Mouse (Mus musculus): Measurements from ENCODE around the gene Lsp1. TPM values are rescaled to one million over a fixed set of nuclear protein-coding genes. Genes with fewer than 3 reads are reported as not detected.

Lsp1 gene
- polyA plus RNA-seq, 1 experiment from 2014 or later, result 15.5 TPM

- ATAC-seq, result no peak
- no peak for DNase-seq (ENCODE audit: low read depth, low spot score)
- CTCF ChIA-PET, result interaction anchor here (1.2 to 2.6 kb wide), 5 partner anchors 16 to 43 kb away, joined by 3 to 9 read pairs (median 6); partner anchors contain the start of gene Tnnt3
- no peak for TF ChIP-seq CTCF (IDR thresholded peaks at IDR 0.05)
- in situ Hi-C loops (cut with MboI; ENCODE audit: low pct_unique_long_range_greater_than_20kb), result no loop called here
- POLR2A ChIA-PET, result interaction anchor here (1.2 kb wide), 1 partner anchor 25 kb away, joined by 5 read pairs; no protein-coding TSS in a partner anchor
- H3K27me3 ChIP-seq, result no peaks in the 10 kb centered on the region
Measured at GRCm38 (mm10) chr7:142480661-142481060, 20.1 kb downstream of the Lsp1 start.

- in situ Hi-C loops (cut with MboI; ENCODE audit: low pct_unique_long_range_greater_than_20kb), result no loop called here
- no peaks in the 10 kb centered on the region for H3K27me3 ChIP-seq
- ATAC-seq, result no peak
- no peak for TF ChIP-seq CTCF (IDR thresholded peaks at IDR 0.05)
- ChIA-PET POLR2A (interaction anchor here (1.2 kb wide), 1 partner anchor 26 kb away, joined by 5 read pairs; no protein-coding TSS in a partner anchor), CTCF (interaction anchor here (0.6 to 2.6 kb wide), 9 partner anchors 11 to 147 kb away, joined by 3 to 9 read pairs (median 3); partner anchors contain the start of gene Tnnt3)
- DNase-seq (ENCODE audit: low read depth, low spot score), result no peak
Measured at GRCm38 (mm10) chr7:142481186-142481567, 20.6 kb downstream of the Lsp1 start.

- peak; percentile 47 for DNase-seq (ENCODE audit: low read depth, low spot score)
- in situ Hi-C loops (cut with MboI; ENCODE audit: low pct_unique_long_range_greater_than_20kb), result no loop called here
- TF ChIP-seq CTCF (IDR thresholded peaks at IDR 0.05), result no peak
- peak; percentile 31 for ATAC-seq
- no peaks in the 10 kb centered on the region for H3K27me3 ChIP-seq
- ChIA-PET POLR2A (interaction anchor here (1.2 kb wide), 2 partner anchors 26 to 61 kb away, joined by 3 to 5 read pairs; no protein-coding TSS in a partner anchor), CTCF (interaction anchor here (0.6 to 2.6 kb wide), 10 partner anchors 12 to 147 kb away, joined by 3 to 9 read pairs (median 3); partner anchors contain the start of gene Tnnt3)
Measured at GRCm38 (mm10) chr7:142481568-142482255, 21.1 kb downstream of the Lsp1 start.

GRCm38 (mm10) chr7:142482256-142482609 lies 21.6 kb downstream of the Lsp1 start:
- ATAC-seq, result peak; percentile 14
- CTCF ChIA-PET, result interaction anchor here (1.2 to 2.6 kb wide), 5 partner anchors 12 to 148 kb away, joined by 4 to 9 read pairs (median 4); no protein-coding TSS in a partner anchor
- in situ Hi-C loops (cut with MboI; ENCODE audit: low pct_unique_long_range_greater_than_20kb), result no loop called here
- POLR2A ChIA-PET, result interaction anchor here (0.7 to 1.2 kb wide), 2 partner anchors 25 to 62 kb away, joined by 3 to 6 read pairs; no protein-coding TSS in a partner anchor
- H3K27me3 ChIP-seq, result no peaks in the 10 kb centered on the region
- no peak for TF ChIP-seq CTCF (IDR thresholded peaks at IDR 0.05)
- peak; percentile 46 for DNase-seq (ENCODE audit: low read depth, low spot score)

DNA sequence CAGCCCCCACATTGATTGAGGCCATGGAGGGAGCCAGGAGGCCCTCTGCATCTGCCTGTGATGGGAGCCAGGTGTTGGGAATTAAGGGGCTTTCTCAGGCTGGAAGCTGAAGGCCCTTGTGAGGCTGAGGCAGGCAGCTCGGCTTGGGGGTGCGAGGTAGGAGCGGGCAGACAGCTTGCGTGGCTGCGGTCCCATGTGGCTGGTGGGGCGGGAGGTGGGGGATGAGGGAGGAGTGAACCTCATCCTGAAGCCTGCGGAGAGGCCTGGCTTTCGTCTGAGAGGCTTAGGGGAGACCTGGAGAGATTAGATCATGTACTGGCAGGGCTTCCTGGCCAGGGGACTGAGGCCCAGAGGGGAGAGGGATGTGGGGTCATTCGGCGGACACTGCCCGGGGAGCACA lies 22.5 kb downstream of the Lsp1 start:
- ChIA-PET CTCF (interaction anchor here (0.6 to 2.6 kb wide), 6 partner anchors 11 to 149 kb away, joined by 3 to 9 read pairs (median 4); no protein-coding TSS in a partner anchor), POLR2A (interaction anchor here (0.7 kb wide), 1 partner anchor 26 kb away, joined by 6 read pairs; no protein-coding TSS in a partner anchor)
- in situ Hi-C loops (cut with MboI; ENCODE audit: low pct_unique_long_range_greater_than_20kb), result no loop called here
- TF ChIP-seq CTCF (IDR thresholded peaks at IDR 0.05), result no peak
- no peak for DNase-seq (ENCODE audit: low read depth, low spot score)
- ATAC-seq, result no peak
- H3K27me3 ChIP-seq, result no peaks in the 10 kb centered on the region

DNA sequence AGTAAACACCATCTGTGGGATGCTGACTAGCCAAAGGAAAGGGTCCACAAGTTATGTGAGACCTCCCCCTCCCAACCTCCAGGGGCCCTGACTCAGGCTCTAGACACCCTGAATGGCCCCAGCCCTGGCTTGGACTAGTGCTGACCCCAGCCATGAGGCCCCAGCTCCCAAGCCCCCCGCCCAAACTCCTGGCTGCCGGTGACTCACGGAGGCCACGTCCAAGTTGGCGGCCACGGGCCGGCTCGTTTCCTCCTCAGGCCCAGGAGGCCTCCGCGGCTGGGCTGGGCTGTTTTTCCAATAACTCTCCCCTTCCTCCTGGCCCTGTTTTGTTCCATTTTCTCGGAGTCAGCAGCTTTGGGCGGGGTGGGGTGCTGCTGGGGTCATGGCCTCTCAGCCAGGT lies 24.2 kb downstream of the Lsp1 start:
- ChIA-PET POLR2A (no interaction called here), CTCF (no interaction called here)
- no peak for TF ChIP-seq CTCF (IDR thresholded peaks at IDR 0.05)
- no peaks in the 10 kb centered on the region for H3K27me3 ChIP-seq
- no peak for DNase-seq (ENCODE audit: low read depth, low spot score)
- no peak for ATAC-seq
- in situ Hi-C loops (cut with MboI; ENCODE audit: low pct_unique_long_range_greater_than_20kb), result no loop called here

GRCm38 (mm10) chr7:142486751-142487162 lies 26.1 kb downstream of the Lsp1 start:
- no peak for ATAC-seq
- TF ChIP-seq CTCF (IDR thresholded peaks at IDR 0.05), result no peak
- no peak for DNase-seq (ENCODE audit: low read depth, low spot score)
- ChIA-PET POLR2A (no interaction called here), CTCF (interaction anchor here (0.7 to 2.1 kb wide), 3 partner anchors 9 to 48 kb away, joined by 3 to 5 read pairs (median 4); no protein-coding TSS in a partner anchor)
- no peaks in the 10 kb centered on the region for H3K27me3 ChIP-seq
- in situ Hi-C loops (cut with MboI; ENCODE audit: low pct_unique_long_range_greater_than_20kb), result no loop called here

DNA sequence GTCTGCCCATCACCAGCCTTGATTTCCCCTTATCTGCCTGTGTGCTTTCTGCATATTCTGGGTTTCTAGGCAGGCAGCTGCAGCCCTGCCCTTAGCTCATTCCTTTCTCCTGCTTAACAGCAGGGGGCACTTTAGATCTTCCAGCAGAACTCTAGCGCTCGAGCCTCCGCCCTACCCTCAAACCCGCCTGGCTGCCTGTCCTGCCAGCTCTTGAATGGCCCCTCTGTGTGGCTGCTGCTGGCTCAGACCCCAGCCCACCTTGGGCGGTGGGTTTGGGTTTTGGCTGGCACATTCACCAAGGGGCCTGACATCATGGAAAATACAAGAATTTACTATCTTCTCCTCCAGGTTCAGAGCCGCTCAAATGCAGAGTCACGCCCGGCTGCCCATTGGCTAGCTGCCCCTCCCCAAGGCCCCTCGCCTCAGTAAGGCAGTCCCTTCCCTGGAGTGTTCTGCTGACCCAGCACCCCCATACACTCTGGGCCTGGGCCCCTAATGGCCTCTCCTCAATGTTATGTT lies 26.8 kb downstream of the Lsp1 start:
- H3K27me3 ChIP-seq, result no peaks in the 10 kb centered on the region
- ChIA-PET CTCF (interaction anchor here (0.7 to 2.1 kb wide), 5 partner anchors 8 to 49 kb away, joined by 3 to 5 read pairs (median 4); partner anchors contain the start of gene Lsp1), POLR2A (interaction anchor here (1.5 kb wide), 1 partner anchor 10 kb away, joined by 3 read pairs; no protein-coding TSS in a partner anchor)
- TF ChIP-seq CTCF (IDR thresholded peaks at IDR 0.05), result no peak
- in situ Hi-C loops (cut with MboI; ENCODE audit: low pct_unique_long_range_greater_than_20kb), result no loop called here
- DNase-seq (ENCODE audit: low read depth, low spot score) (no peak), ATAC-seq (no peak)

- POLR2A ChIA-PET, result interaction anchor here (1.5 kb wide), 1 partner anchor 9 kb away, joined by 3 read pairs; no protein-coding TSS in a partner anchor
- H3K27me3 ChIP-seq, result no peaks in the 10 kb centered on the region
- no peak for TF ChIP-seq CTCF (IDR thresholded peaks at IDR 0.05)
- CTCF ChIA-PET, result interaction anchor here (1.0 to 2.1 kb wide), 5 partner anchors 9 to 49 kb away, joined by 3 to 5 read pairs (median 4); partner anchors contain the start of gene Lsp1
- DNase-seq (ENCODE audit: low read depth, low spot score) (no peak), ATAC-seq (no peak)
- in situ Hi-C loops (cut with MboI; ENCODE audit: low pct_unique_long_range_greater_than_20kb), result no loop called here
Measured at GRCm38 (mm10) chr7:142488053-142488452, 27.4 kb downstream of the Lsp1 start.

DNA sequence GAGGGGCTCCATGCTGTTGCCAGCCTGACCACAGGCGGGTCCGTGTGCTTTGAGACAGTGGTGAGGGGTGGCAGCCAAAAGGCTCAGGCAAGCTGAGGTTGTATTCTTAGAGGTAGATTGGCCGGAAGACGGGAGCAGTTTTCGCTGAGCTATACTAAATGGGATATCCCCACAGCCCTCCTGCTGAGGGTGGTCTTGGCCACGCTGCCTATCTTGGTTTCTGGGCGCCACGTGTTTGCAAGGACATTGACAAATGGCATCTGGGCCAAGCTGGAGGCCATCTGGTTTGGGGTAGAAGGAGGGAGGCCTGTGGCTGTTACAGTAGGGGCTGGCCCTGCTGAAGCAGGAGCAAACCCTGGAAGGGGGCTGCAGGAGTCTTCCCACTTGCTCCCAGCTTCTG lies 32.9 kb downstream of the Lsp1 start:
- no peak for TF ChIP-seq CTCF (IDR thresholded peaks at IDR 0.05)
- in situ Hi-C loops (cut with MboI; ENCODE audit: low pct_unique_long_range_greater_than_20kb), result no loop called here
- ATAC-seq, result no peak
- no peak for DNase-seq (ENCODE audit: low read depth, low spot score)
- ChIA-PET CTCF (interaction anchor here (1.0 to 1.6 kb wide), 2 partner anchors 11 to 28 kb away, joined by 3 to 4 read pairs; no protein-coding TSS in a partner anchor), POLR2A (interaction anchor here (1.2 kb wide), 1 partner anchor 159 kb away, joined by 3 read pairs; no protein-coding TSS in a partner anchor)
- no peaks in the 10 kb centered on the region for H3K27me3 ChIP-seq
